Mouse (Mus musculus) forebrain, embryonic 10.5 days (tissue): ENCODE results near the gene Il11ra1. TPM values are rescaled to one million over a fixed set of nuclear protein-coding genes. Genes with fewer than 3 reads are reported as not detected.
"Not testable (repeated sequence)": the region's sequence is repeated elsewhere in the genome, so short reads cannot be mapped to it uniquely, and the experiment has no call there.

Experiments
- DNase-seq: peaks from one replicate; pipeline ENCODE4 v3.0.0-alpha.2; 2017; ENCODE audit warnings: low spot score; ENCODE audit errors: extremely low spot score
- H3K27ac ChIP-seq: fragments of 300-500 bp; sonication (generic); 2 replicates; pipeline ENCODE4 v1.5.1; 2016; ENCODE audit warnings: mild to moderate bottlenecking
- H3K27me3 ChIP-seq: fragments of 300-500 bp; sonication (generic); 2 replicates; pipeline ENCODE4 v1.6.1; 2016; ENCODE audit warnings: mild to moderate bottlenecking; ENCODE audit not compliant: poor library complexity, severe bottlenecking
- H3K36me3 ChIP-seq: fragments of 300-500 bp; sonication (generic); replicated peaks from 2 replicates; pipeline ENCODE4 v1.6.1; 2016; ENCODE audit warnings: mild to moderate bottlenecking, moderate library complexity
- H3K4me1 ChIP-seq: fragments of 300-500 bp; sonication (generic); 2 replicates; pipeline ENCODE4 v1.6.1; 2016
- H3K4me3 ChIP-seq: fragments of 300-500 bp; sonication (generic); 2 replicates; pipeline ENCODE4 v1.5.1; 2016; ENCODE audit warnings: mild to moderate bottlenecking, moderate library complexity
- H3K9me3 ChIP-seq: fragments of 300-500 bp; sonication (generic); 2 replicates; pipeline ENCODE4 v1.6.1; 2016; ENCODE audit warnings: mild to moderate bottlenecking, moderate library complexity
- WGBS: fragments of 180-500 bp; shearing (Covaris S2); methylation state at CpG from one replicate; pipeline ENCODE4 v1.1.7; 2016; 5-methylcytosine and 5-hydroxymethylcytosine counted together
- polyA plus RNA-seq: library from polyadenylated mRNA; unstranded; fragments of >200 nt; fragmentation: Nextera tagmentation; extraction: Ambion mirVana; gene quantifications from 2 replicates; pipeline ENCODE4 v1.2.1, GENCODE M21; 2016

The Il11ra1 gene
- polyA plus RNA-seq, 1 experiment from 2014 or later = 82.0 TPM

DNA sequence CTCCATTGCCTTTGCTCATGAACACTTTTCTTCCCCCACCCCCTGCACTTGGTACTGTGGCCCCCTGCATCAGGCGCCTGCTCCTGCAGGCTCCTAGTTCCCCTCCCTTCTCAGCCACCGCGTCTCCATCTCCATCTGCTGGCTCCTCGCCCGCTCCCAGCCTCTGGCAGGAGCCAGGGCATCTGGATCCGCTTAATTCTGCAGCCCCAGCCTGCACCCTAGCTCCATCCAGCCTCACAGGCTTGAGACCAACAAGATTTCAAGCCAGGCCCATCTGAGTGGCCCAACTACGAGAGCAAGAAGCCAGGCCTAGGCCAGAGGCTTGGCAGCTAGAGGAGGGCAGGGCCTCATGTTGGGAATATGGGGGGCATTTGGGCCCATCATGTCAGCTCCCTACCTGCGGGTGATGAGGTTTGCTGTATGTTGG, 62.9 kb downstream of the Il11ra1 start:
- DNase-seq, H3K27me3 ChIP-seq, H3K9me3 ChIP-seq: not testable (repeated sequence)
- 41% methylated on average over 8 of the region's 8 CpGs for WGBS
- peaks cover 15% of the 10 kb centered on the region for H3K36me3 ChIP-seq
- H3K27ac ChIP-seq = peak overlapping the region; percentile 87
- H3K4me1 ChIP-seq = peaks cover 43% of the 10 kb centered on the region
- H3K4me3 ChIP-seq = peak overlapping the region; percentile 53

DNA sequence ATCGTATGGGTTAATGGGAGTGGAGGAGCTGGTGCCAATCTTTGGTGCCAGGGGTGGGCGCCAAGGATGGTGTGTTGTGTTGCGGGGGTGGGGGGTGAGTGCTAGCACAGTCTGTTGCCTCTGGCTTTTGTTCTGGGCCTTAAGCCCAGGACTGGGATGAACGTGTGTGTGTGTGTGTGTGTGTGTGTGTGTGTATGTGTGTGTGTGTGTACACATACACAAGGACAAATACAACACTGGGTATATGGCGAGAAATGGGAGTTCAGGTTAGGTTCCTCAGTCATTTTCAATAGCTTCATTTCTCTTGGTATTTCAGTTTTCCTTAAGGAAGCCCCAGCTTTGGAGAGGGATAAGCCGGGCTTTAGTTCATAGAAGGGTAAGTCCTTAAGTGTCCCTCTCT, 63.4 kb downstream of the Il11ra1 start:
- peaks cover 18% of the 10 kb centered on the region for H3K36me3 ChIP-seq
- WGBS = 73% methylated on average over 3 of the region's 6 CpGs
- not testable (repeated sequence) for H3K9me3 ChIP-seq, H3K27me3 ChIP-seq, DNase-seq, H3K4me3 ChIP-seq
- peaks cover 43% of the 10 kb centered on the region for H3K4me1 ChIP-seq
- 0 out of 2 replicates have a peak overlapping the region, but pooled peaks have one; percentile 87 for H3K27ac ChIP-seq

DNA sequence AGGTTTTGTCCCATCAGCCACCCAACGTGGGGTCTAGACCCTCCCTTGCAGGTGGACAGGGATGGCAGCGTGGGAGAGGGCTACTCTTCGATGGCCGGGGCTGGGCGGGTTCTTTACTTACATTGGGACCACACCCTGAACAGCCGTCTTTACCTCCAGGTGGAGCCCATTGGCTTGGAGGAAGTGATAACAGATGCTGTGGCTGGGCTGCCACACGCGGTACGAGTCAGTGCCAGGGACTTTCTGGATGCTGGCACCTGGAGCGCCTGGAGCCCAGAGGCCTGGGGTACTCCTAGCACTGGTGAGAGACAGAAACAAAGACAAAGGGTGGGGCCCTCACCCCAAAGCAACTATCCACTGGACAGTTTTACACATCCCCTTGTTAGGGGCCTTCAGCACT, 67.5 kb downstream of the Il11ra1 start:
- peaks cover 11% of the 10 kb centered on the region for H3K4me1 ChIP-seq
- not testable (repeated sequence) for H3K9me3 ChIP-seq, H3K27ac ChIP-seq, H3K4me3 ChIP-seq, H3K27me3 ChIP-seq, DNase-seq
- WGBS = 86% methylated on average over 10 of the region's 10 CpGs
- H3K36me3 ChIP-seq = peaks cover 11% of the 10 kb centered on the region

DNA sequence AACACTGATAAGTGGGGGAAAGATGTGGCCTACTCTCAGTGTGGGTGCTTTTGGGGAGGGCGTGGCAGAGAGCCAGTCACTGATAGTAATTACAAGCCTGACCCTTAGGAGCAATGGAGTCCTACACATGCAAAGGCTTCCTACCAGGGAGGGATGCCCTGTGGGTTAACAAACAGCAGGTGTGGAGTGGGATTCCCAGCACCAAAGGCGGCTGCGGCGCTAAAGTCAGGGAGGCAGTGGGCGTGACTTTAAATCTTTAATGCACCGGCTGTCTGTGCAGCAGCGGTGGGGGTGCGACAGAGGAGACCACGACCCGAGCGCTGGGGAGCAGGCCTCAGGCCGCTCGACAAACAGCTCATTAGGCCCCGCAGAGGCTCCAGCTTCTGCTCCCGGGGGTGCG, 73.2 kb downstream of the Il11ra1 start:
- DNase-seq, H3K4me1 ChIP-seq, H3K36me3 ChIP-seq, H3K27ac ChIP-seq, H3K27me3 ChIP-seq, H3K9me3 ChIP-seq: not testable (repeated sequence)
- peak overlapping the region; percentile 40 for H3K4me3 ChIP-seq
- WGBS = 3% methylated on average over 7 of the region's 16 CpGs

DNA sequence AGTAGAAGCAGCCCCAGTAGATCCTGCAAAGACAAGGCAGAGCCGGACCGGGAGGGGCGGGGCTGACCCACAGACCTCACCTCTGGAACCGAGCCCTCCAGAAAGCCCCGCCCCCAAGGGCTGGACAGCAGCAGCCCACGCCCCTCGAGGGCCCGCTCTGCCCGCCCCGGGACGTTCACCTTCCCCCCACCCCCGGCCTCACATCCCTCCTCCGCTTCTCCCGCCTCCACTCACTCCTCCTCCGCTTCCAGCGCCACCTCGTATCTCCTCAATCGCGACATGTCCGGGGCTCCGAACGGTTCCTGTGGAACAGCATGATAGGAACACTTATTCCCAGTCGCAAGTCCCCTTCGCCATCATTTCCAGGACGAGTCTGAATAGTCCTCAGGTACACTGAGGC, 73.7 kb downstream of the Il11ra1 start:
- H3K9me3 ChIP-seq, H3K4me1 ChIP-seq, H3K27me3 ChIP-seq, H3K36me3 ChIP-seq: not testable (repeated sequence)
- DNase-seq = peak; percentile 68
- Histone ChIP-seq H3K27ac (peak overlapping the region; percentile 76), H3K4me3 (peak overlapping the region; percentile 55)
- 1% methylated on average over 23 of the region's 25 CpGs for WGBS

DNA sequence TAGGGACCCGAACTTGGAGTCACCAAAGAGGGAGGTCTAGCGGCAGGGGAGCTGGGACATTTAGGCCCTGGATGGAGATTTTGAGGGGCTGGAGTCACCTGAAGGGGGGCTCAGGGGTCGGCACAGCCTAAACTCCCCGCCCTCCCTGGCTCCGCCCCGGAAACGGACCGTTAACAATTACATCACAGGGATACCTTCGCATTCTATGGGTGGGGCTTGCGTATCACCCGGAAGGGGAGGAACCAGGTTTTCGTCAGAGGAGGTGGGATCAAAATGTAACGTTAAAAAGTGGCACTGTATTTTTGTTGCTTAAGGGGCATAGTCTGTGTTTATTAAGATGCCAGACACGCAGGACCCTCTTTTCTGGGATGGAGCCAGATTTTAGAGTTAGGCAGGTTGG, 74.2 kb downstream of the Il11ra1 start, which contains the start of gene Ccl27a:
Gene Ccl27a, minus strand, starts transcription at position 246 of the 400 bp plus-strand sequence.
- WGBS = under 1% methylated on average over 12 of the region's 14 CpGs
- H3K4me1 ChIP-seq, H3K27me3 ChIP-seq, H3K9me3 ChIP-seq, H3K36me3 ChIP-seq: not testable (repeated sequence)
- Histone ChIP-seq H3K4me3 (peak within 1 kb of the TSS; percentile 55), H3K27ac (peak within 1 kb of the TSS; percentile 76)
- DNase-seq = peak; percentile 81

DNA sequence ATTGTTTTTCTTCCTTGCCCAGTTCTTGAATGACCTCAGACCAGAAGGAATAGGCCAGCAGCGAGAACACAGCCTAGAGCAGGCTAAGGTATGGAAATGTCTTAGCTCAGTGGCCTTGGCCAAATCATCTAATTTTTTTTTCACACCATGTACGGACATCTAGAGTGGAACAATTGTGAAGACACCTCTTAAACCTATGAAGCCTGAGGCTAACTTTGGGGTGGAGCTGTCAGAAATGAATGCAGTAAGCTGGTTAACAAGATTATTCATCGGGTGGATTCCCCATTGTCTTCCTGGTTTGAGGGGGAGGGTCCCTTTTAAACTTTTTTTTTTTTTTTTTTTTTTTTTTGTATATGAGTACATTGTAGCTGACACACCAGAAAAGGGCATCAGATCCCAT, 74.7 kb downstream of the Il11ra1 start:
- Histone ChIP-seq H3K4me3 (peak overlapping the region; percentile 44), H3K27ac (peak overlapping the region; percentile 60; the same call in 1 of the 2 replicates)
- not testable (repeated sequence) for H3K4me1 ChIP-seq, H3K27me3 ChIP-seq, DNase-seq, H3K9me3 ChIP-seq, H3K36me3 ChIP-seq
- 62% methylated on average over 3 of the region's 3 CpGs for WGBS

DNA sequence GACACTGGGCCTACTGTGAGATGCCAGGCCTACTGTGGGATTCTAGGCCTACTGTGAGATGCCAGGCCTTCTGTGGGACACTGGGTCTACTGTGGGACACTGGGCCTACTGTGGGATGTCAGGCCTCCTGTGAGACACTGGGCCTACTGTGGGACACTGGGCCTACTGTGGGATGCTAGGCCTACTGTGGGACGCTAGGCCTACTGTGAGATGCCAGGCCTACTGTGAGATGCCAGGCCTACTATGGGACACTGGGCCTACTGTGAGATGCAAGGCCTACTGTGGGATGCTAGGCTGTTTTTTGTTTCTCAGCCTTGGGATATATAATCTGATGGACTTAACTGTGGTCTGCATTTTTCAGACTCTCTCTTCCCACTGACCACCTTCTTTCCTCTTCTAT, 76.1 kb downstream of the Il11ra1 start:
- not testable (repeated sequence) for H3K27ac ChIP-seq, H3K4me1 ChIP-seq, H3K27me3 ChIP-seq, H3K36me3 ChIP-seq, DNase-seq, H3K4me3 ChIP-seq, H3K9me3 ChIP-seq
- 95% methylated on average over 1 of the region's 1 CpGs for WGBS

DNA sequence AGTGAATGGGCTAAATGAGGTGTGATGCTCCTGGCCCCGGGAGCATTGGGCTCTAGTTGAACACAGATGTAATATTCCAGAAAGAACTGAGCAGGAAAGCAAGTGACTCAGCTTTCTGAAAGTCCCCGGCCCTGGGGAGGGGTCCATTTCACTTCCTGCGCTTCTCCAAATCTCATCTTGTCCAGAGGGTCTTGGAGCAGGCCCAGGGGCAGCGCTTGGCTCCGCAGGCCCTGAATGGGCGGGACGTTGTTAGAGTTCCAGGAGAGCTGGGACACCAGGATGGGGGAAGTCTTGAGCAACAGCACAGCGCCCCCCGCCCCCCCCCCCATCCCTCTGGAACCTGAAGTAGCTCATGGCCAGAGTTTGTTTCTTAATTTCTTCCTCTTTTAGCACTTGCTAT, 81.5 kb downstream of the Il11ra1 start:
- not testable (repeated sequence) for H3K36me3 ChIP-seq, H3K27me3 ChIP-seq, H3K4me3 ChIP-seq, DNase-seq, H3K9me3 ChIP-seq, H3K27ac ChIP-seq
- 13% methylated on average over 9 of the region's 9 CpGs for WGBS
- peaks cover 19% of the 10 kb centered on the region for H3K4me1 ChIP-seq

DNA sequence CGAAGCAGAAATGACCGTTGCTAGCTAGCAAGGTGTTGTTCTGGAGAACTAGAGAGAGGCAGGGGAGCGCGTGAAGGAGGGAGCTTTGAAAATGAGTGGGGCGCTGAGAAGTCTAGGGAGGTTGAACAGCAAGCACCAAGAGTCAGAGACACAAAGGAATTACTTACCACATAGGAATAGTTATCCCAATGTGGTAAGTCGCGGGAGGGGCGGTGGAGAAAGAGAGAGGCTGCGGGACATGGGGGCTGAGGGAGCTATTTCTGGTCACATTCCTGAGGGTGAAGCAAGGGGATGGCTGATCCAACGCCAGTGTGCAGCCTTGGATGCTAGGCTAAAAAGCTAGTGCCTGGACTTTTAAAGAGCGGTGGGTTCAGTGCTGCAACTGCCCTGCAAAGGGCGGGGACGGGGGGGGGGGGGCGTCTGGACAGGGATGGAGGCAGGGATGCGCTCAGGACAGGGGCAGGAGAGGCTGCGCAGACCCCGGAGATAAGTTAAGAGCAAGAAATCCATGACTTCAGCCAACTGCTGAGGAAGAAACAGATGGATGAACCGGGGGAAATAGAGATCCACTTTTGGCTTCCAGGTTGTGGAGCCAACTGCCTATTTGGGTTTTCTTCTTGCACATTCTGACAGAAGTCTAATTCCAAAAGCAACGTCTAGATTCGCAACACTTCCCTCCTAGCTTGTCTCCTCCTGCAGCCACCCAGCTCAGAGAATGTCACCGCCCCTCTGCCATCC, 82.1 kb downstream of the Il11ra1 start:
- H3K4me1 ChIP-seq = peaks cover 19% of the 10 kb centered on the region
- WGBS = 14% methylated on average over 20 of the region's 21 CpGs
- H3K4me3 ChIP-seq, DNase-seq, H3K9me3 ChIP-seq, H3K36me3 ChIP-seq, H3K27me3 ChIP-seq: not testable (repeated sequence)
- H3K27ac ChIP-seq = peak overlapping the region; percentile 44; the same call in 1 of the 2 replicates

DNA sequence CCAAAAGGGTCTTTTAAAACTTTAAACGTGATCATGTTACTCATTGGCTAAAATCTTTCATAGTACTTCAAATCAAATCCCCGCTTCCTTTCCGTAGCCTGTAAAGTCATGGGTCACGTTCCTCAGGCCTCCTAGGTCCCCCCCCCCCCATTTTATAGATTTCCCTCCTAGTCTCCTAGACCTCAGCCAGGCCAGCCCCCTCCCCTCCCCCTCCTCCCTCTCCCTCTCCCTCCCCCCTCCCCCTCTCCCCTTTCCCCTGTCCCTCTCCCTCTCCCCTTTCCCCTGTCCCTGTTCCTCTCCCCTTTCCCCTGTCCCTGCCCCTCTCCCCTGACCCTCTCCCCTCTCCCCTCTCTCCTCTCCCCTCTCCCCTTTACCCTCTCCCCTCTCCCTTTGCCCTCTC, 82.9 kb downstream of the Il11ra1 start:
- H3K36me3 ChIP-seq, DNase-seq, H3K9me3 ChIP-seq, H3K27me3 ChIP-seq, H3K4me3 ChIP-seq, H3K27ac ChIP-seq: not testable (repeated sequence)
- 18% methylated on average over 4 of the region's 4 CpGs for WGBS
- peaks cover 19% of the 10 kb centered on the region for H3K4me1 ChIP-seq

DNA sequence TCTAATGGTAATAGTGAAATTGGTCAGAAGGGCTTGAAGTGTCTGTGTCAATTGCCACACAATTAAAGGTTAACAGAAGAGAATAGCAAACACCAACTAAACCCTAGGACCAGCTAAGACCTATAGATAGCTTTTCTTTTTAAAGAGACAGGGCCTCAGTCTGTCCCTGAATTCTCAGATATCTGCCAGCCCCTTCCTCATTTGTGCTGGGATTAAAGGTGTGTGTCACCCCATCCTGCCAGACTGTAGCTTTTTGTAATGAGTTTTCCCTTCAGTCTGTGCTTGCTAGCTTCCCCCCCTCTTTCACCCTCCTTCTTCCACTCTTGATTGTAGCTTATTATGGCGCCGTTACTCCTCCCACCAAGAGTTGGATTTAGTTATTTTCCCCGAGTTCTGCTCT, 83.4 kb downstream of the Il11ra1 start:
- not testable (repeated sequence) for H3K36me3 ChIP-seq, DNase-seq, H3K27ac ChIP-seq, H3K4me3 ChIP-seq, H3K9me3 ChIP-seq, H3K27me3 ChIP-seq
- 33% methylated on average over 3 of the region's 3 CpGs for WGBS
- H3K4me1 ChIP-seq = peaks cover 19% of the 10 kb centered on the region
